Mouse (Mus musculus) kidney, adult 10 weeks (tissue): ENCODE results near the gene Man2b1. TPM values are rescaled to one million over a fixed set of nuclear protein-coding genes. Genes with fewer than 3 reads are reported as not detected.

Experiments
- polyA plus RNA-seq: library from polyadenylated mRNA; stranded (reverse); fragments of 350-450 nt; fragmentation: Illumina TruSeq; extraction: RNeasy Lipid Tissue Mini Kit (QIAGEN cat#74804); gene quantifications from one replicate; pipeline ENCODE4 v1.2.3, GENCODE M21; 2014; ENCODE audit warnings: low read depth, low replicate concordance

The Man2b1 gene
- 7.5 TPM for polyA plus RNA-seq

DNA sequence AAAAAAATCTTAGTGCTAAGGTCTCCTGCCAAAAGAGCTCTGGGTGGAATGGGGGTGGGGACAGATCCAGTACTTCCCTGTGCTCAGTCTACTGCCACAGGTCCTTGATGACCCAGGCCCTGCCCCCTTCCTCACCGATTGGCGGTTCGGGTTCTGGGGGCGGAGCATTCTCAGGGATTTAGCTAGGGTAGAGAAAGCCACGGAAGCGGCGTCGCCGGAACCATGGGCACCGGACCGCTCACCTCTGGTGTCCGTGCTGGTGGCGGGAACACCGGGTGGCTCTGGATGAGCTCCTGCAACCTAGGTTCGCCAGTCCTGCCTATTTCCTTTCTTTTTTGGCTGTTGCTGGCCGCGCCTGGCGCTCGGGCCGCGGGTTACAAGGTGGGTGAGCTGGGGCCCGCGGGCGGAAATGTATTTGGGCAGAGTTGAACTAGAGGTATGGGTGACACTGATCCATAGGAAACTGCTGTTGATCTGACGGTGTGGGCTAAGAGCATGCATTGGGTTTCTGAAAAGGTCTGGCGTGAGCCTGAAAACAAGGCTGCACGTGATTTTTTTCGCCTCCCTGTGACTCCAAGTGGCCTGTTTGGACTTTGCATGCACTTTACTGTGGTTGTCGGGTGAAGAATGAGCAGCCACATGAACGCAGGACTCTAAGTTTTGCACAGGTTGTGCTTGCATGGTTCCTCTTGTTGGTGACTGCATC lies at the start of gene Man2b1:
Man2b1 (plus strand) TSS at position 163 of the 706 bp plus-strand sequence.

DNA sequence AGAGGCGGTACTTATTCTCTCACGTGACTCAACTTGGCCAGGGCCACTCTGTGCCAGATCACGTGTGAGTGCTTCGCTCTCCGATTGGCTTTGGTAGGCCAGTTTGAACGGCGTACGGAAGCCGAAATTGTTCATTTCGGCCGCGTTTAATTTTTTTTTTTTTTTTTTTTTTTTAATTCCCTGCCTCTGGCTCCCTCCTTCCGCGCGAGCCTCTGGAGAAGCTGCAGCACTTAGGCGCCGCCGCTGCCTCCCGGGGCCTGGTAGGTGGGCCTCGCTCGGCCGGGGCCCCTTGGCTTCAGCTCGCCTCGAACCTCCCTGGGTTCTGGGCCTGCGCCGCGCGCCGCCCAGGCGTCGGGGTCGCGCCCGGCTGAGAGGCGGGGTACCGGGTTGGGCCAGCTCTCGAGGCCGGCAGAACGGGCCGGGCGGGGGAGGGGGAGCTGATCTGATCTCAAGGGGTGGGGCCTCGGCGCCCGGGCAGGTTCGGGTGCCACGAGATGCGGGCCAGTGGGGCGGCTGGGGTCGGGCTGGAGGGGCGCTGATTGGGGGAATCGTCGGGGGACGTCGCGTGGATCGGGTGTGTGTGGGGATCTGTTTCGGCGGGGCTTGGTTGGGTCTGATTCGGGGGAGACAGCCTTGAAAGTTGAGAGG lies 46.2 kb upstream of the Man2b1 start, which contains the start of gene Tnpo2:
Tnpo2 (plus strand) TSS at position 198 of the 648 bp plus-strand sequence.

DNA sequence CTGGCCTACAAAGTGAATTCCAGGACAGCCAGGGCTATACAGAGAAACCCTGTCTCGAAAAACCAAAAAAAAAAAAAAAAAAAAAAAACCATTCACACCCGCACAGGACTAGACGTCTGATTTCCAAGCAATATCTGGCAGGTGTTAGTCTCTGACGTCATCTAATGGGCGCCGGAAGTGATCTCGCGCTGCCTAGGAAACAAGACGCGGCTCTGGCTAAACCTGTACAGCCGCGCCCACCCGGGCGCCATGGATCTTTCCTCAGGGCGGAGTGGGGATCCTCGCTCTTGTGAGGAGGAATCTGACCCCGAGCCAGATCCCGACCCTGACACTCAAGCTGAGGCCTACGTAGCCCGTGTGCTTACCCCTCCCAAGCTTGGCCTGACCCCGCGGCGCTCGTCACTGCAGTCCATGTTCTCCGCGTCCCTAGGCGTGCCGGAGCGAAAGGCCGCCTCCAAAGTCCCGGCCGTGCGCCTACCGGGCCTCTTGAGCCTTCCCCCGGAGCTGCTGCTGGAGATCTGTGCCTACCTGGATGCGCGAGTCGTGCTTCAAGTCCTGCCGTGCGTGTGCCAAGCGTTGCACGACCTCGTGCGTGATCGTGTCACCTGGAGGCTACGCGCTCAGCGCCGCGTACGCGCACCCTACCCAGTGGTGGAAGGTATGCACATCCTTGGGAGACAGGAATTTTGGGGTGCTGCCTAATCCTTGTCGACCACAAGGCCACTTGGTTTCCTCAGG lies 23.0 kb upstream of the Man2b1 start, which contains the start of gene Fbxw9:
Fbxw9 (plus strand) TSS at position 177 of the 738 bp plus-strand sequence.

DNA sequence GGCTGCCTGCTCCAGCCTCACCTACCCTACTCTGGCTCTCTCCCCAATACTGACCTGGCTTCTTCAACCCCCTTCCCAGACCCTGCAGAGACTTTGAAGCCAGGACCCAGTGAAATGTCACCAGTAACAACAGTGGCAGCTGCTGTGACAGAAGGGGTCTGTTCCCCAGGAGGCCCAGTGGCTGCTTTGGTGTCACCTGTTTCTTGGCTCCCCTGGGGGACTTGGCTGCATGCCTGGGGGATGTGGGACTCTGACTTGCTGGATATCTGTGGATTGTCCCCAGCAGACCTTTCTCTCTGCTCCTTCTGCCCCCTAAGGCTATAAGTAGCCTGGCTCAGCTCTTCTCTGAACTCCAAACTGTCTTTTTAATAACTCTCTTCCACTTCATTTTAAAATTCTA lies 15.1 kb upstream of the Man2b1 start, which contains the start of gene Gm5741:
Gm5741 (minus strand) TSS at position 1 of the 400 bp plus-strand sequence.

DNA sequence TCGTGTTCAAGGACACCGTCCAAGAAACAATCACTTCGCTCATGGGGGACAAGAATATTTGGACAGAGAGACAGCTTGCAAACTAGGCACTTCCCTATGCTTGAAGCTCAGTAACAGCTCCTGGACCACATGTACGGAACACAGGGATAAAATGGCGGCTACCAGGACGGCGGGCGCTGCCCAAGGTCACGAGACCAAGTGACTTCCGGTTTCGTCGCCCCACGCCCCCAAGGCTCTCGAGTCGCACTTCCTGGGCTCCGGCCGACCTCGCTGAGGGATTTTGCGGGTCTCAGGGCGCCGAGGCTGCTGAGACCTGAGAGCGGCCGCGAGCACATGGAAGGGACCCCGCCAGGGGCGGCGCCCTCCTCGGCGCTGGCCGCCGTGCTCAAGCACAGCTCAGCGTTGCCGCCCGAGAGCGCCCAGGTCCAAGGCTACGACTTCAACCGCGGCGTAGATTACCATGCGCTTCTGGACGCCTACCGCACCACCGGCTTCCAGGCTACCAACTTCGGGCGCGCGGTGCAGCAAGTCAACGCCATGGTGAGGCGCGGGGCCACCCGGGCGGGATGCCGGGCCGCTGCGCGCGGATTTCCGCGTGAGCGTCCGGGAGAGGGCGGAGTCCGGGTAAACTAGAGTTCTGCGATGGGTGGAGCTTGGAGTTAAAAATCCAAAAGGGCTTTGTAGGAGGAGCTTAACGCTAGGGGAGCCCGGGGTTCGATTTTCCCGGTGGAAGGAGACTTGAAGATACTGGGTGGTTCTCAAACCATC lies 11.4 kb upstream of the Man2b1 start, which contains the start of gene Dhps:
Dhps (plus strand) TSS at position 244 of the 768 bp plus-strand sequence.

DNA sequence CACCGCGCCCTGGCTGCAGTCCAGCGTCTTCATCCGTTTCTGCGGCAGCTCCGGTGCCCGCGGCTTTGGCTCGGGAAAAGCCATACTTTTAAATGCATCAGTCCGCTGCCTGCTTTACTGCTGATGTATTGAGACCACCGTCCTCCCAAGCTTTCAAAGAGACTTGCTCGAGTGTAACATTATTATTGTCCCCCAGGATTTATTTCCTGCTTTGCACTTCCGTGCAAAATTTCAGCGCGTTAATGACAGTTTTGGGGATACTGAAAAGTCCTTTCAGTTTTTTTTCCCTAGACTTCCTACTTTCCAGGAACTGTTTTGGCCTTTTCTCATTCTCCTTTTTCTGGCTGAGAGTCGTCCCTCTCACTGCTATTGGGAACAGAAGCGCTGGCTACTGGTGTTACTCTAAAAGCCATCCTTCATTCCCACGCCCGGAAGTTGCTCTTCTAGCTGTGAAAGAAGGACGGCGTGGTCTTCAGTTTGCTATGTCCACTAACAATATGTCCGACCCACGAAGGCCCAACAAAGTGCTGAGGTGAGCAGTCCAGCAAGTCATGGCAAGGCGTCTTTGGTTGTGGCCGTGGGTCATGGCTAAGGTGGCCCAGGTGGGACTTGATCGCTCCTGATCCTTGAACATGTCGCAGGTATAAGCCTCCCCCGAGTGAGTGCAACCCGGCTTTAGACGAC lies 2.4 kb upstream of the Man2b1 start, which contains the start of gene Wdr83os:
Wdr83os (plus strand) TSS at position 209 of the 684 bp plus-strand sequence.

DNA sequence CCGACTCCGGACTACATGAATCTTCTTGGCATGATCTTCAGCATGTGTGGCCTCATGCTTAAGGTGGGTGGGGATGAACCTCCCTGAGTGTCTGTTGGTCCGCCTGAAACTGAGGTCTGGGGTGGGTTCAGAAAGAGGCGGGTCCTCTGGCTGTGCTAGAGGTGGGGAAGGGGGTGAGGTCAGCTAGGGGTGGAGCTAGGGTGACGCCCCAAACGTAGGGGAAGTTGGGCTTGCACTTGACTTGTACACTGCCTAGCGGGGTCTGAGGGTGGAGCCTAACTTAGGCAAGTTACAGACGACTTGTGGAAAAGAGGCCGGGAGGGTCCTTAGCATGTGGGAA lies 1.9 kb upstream of the Man2b1 start, which contains the start of gene Wdr83:
Wdr83 (minus strand) TSS at position 91 of the 340 bp plus-strand sequence.

DNA sequence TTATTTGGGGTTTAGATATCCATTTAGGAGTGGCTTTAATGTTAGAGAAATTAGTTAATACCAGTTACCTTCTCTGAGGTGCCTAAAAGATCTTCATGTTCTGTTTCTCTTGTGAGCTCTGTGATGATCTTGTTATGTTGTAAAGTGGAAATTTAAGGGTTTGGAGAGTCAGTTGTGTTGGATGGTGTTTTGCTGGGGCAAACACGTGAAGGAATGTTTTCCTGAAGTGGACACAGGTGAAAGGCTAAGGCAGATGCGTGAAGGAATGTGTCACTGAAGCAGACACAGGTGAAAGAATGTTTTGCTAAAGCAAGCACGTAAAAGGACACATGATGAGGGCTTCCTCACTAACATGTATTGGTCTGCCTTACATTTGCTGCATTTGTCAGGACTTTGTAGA lies 39.9 kb downstream of the Man2b1 start, which contains the start of gene Zfp791:
Zfp791 (minus strand) TSS at position 101 of the 400 bp plus-strand sequence.

Other genes starting within 250 kb of the Man2b1 start
- 3.5 TPM for gene Rad23a, start 242.6 kb upstream of the Man2b1 start, polyA plus RNA-seq
- gene Calr, start 236.3 kb upstream of the Man2b1 start, polyA plus RNA-seq: 862 TPM
- gene Farsa, start 226.3 kb upstream of the Man2b1 start, polyA plus RNA-seq: 1.3 TPM
- 6.0 TPM for gene Syce2, start 211.2 kb upstream of the Man2b1 start, polyA plus RNA-seq
- gene Gcdh, start 189.3 kb upstream of the Man2b1 start, polyA plus RNA-seq: 302 TPM
- gene Klf1, start 181.3 kb upstream of the Man2b1 start, polyA plus RNA-seq: not detected
- 7.1 TPM for gene Dnase2a, start 174.7 kb upstream of the Man2b1 start, polyA plus RNA-seq
- gene Mast1, start 145.9 kb upstream of the Man2b1 start, polyA plus RNA-seq: not detected
- gene Rtbdn, start 136.3 kb upstream of the Man2b1 start, polyA plus RNA-seq: not detected
- not detected for gene Gm49661, start 113.8 kb upstream of the Man2b1 start, polyA plus RNA-seq
- gene Prdx2, start 113.7 kb upstream of the Man2b1 start, polyA plus RNA-seq: 35.9 TPM
- 1.1 TPM for gene Rnaseh2a, start 113.5 kb upstream of the Man2b1 start, polyA plus RNA-seq
- gene Junb, start 104.6 kb upstream of the Man2b1 start, polyA plus RNA-seq: not detected
- gene Hook2, start 92.7 kb upstream of the Man2b1 start, polyA plus RNA-seq: 16.4 TPM
- gene Best2, start 68.7 kb upstream of the Man2b1 start, polyA plus RNA-seq: not detected
- 16.8 TPM for gene Asna1, start 58.0 kb upstream of the Man2b1 start, polyA plus RNA-seq
- gene Trir, start 56.4 kb upstream of the Man2b1 start, polyA plus RNA-seq: 15.0 TPM
- 4.2 TPM for gene Tnpo2, start 46.4 kb upstream of the Man2b1 start, polyA plus RNA-seq
- gene Fbxw9, start 23.2 kb upstream of the Man2b1 start, polyA plus RNA-seq: 0.89 TPM
- gene Gm5741, start 15.3 kb upstream of the Man2b1 start, polyA plus RNA-seq: not detected
- 9.5 TPM for gene Dhps, start 11.5 kb upstream of the Man2b1 start, polyA plus RNA-seq
- 6.1 TPM for gene Wdr83os, start 2.5 kb upstream of the Man2b1 start, polyA plus RNA-seq
- 2.3 TPM for gene Wdr83, start 2.0 kb upstream of the Man2b1 start, polyA plus RNA-seq
- gene Zfp791, start 39.8 kb downstream of the Man2b1 start, polyA plus RNA-seq: 5.5 TPM
- not detected for gene Cks1brt, start 68.7 kb downstream of the Man2b1 start, polyA plus RNA-seq
- not detected for gene Olfr371, start 142.7 kb downstream of the Man2b1 start, polyA plus RNA-seq
- 24.8 TPM for gene Orc6, start 216.4 kb downstream of the Man2b1 start, polyA plus RNA-seq
- gene Vps35, start 216.5 kb downstream of the Man2b1 start, polyA plus RNA-seq: 485 TPM